18 mouse cellular contexts compared by ENCODE assay signal in genomic region chr12:105439976-105440375, GRCm38 (mm10). TPM values are rescaled to one million over a fixed set of nuclear protein-coding genes. Genes with fewer than 3 reads are reported as not detected.
"Had no signal": no experiment of that assay in that cellular context is flagged by ENCODE, and none has a peak within 500 bp of the region (broad histone marks: within the 10 kb centered on the region; RNA-seq: fewer than 3 reads in every experiment).

No protein-coding gene starts in this region.

- H3K9me3 ChIP-seq: lung, embryonic 15.5 days; midbrain, embryonic 13.5 days; midbrain, embryonic 15.5 days; neural tube, embryonic 12.5 days had no signal

- H3K36me3 ChIP-seq: lung, embryonic 15.5 days; midbrain, embryonic 13.5 days; midbrain, embryonic 15.5 days; neural tube, embryonic 12.5 days had no signal

- DNase-seq: liver, postnatal 0 days; lung, adult 2 months; lung, postnatal 14 days; lung, postnatal 36 days; right cerebral cortex, postnatal 25 days; right cerebral cortex, postnatal 4 days; spleen, adult 18-20 months; thymus, adult 18-20 months; thymus, postnatal 14 days; thymus, postnatal 36 days had no signal

- H3K9ac ChIP-seq: liver, postnatal 0 days; lung, embryonic 15.5 days; midbrain, embryonic 13.5 days; midbrain, embryonic 15.5 days; neural tube, embryonic 12.5 days had no signal

- ATAC-seq: liver, postnatal 0 days; lung, postnatal 0 days; midbrain, embryonic 13.5 days; midbrain, embryonic 15.5 days had no signal

- H3K27me3 ChIP-seq: lung, embryonic 15.5 days; megakaryocyte, embryonic 14.5 days; midbrain, embryonic 13.5 days; midbrain, embryonic 15.5 days; neural tube, embryonic 12.5 days had no signal

- H3K4me3 ChIP-seq: lung, embryonic 15.5 days; megakaryocyte, embryonic 14.5 days; midbrain, embryonic 13.5 days; midbrain, embryonic 15.5 days; neural tube, embryonic 12.5 days had no signal

- H3K4me2 ChIP-seq: lung, embryonic 15.5 days; midbrain, embryonic 11.5 days; midbrain, embryonic 13.5 days; midbrain, embryonic 15.5 days; neural tube, embryonic 12.5 days had no signal

- H3K27ac ChIP-seq: lung, embryonic 15.5 days; macrophage; midbrain, embryonic 13.5 days; midbrain, embryonic 15.5 days; neural tube, embryonic 12.5 days had no signal

- H3K4me1 ChIP-seq: lung, embryonic 15.5 days; megakaryocyte, embryonic 14.5 days; midbrain, embryonic 13.5 days; midbrain, embryonic 15.5 days; neural tube, embryonic 12.5 days had no signal

RNA-seq across cellular contexts. Expression of gene D430019H16Rik, which starts 13.7 kb away (rescaled TPM):
- polyA plus RNA-seq: macrophage had no signal
